Mouse (Mus musculus): Measurements from ENCODE around the gene Traf3ip3.

Gene Traf3ip3

GRCm38 (mm10) chr1:193201383-193201778, at the start of gene Traf3ip3:
Traf3ip3 (minus strand) TSS chr1:193201703.
- in situ Hi-C loops (cut with MboI, MseI), result no loop called here

- in situ Hi-C loops (cut with MboI, MseI), result loop anchor here (5.0 kb wide), 1 partner anchor 77 kb away; no protein-coding TSS in a partner anchor
Measured at GRCm38 (mm10) chr1:193250026-193250425, 48.5 kb upstream of the Traf3ip3 start.

- in situ Hi-C loops (cut with MboI, MseI), result no loop called here
Measured at GRCm38 (mm10) chr1:193244235-193244634, 42.7 kb upstream of the Traf3ip3 start.

GRCm38 (mm10) chr1:193243571-193244193, 42.2 kb upstream of the Traf3ip3 start:
- in situ Hi-C loops (cut with MboI, MseI), result no loop called here

GRCm38 (mm10) chr1:193242863-193243262, 41.4 kb upstream of the Traf3ip3 start:
- in situ Hi-C loops (cut with MboI, MseI), result no loop called here

GRCm38 (mm10) chr1:193242238-193242637, 40.7 kb upstream of the Traf3ip3 start:
- in situ Hi-C loops (cut with MboI, MseI), result no loop called here

GRCm38 (mm10) chr1:193241436-193241835, 39.9 kb upstream of the Traf3ip3 start:
- in situ Hi-C loops (cut with MboI, MseI), result no loop called here

GRCm38 (mm10) chr1:193238426-193238825, 36.9 kb upstream of the Traf3ip3 start:
- in situ Hi-C loops (cut with MboI, MseI), result no loop called here

GRCm38 (mm10) chr1:193234930-193235329, 33.4 kb upstream of the Traf3ip3 start:
- in situ Hi-C loops (cut with MboI, MseI), result no loop called here

GRCm38 (mm10) chr1:193234130-193234645, 32.7 kb upstream of the Traf3ip3 start:
- in situ Hi-C loops (cut with MboI, MseI), result no loop called here

- in situ Hi-C loops (cut with MboI, MseI), result no loop called here
Measured at GRCm38 (mm10) chr1:193232732-193233131, 31.2 kb upstream of the Traf3ip3 start.

- in situ Hi-C loops (cut with MboI, MseI), result no loop called here
Measured at GRCm38 (mm10) chr1:193230935-193231334, 29.4 kb upstream of the Traf3ip3 start.

GRCm38 (mm10) chr1:193230531-193230930, 29.0 kb upstream of the Traf3ip3 start:
- in situ Hi-C loops (cut with MboI, MseI), result no loop called here

- in situ Hi-C loops (cut with MboI, MseI), result loop anchor here (5.0 kb wide), 1 partner anchor 88 kb away; no protein-coding TSS in a partner anchor
Measured at GRCm38 (mm10) chr1:193229570-193229969, 28.1 kb upstream of the Traf3ip3 start.

GRCm38 (mm10) chr1:193227537-193227936, 26.0 kb upstream of the Traf3ip3 start:
- in situ Hi-C loops (cut with MboI, MseI), result loop anchor here (5.0 kb wide), 1 partner anchor 90 kb away; no protein-coding TSS in a partner anchor

- in situ Hi-C loops (cut with MboI, MseI), result loop anchor here (5.0 kb wide), 1 partner anchor 90 kb away; no protein-coding TSS in a partner anchor
Measured at GRCm38 (mm10) chr1:193226724-193227522, 25.4 kb upstream of the Traf3ip3 start.

GRCm38 (mm10) chr1:193226114-193226513, 24.6 kb upstream of the Traf3ip3 start:
- in situ Hi-C loops (cut with MboI, MseI), result loop anchor here (5.0 kb wide), 1 partner anchor 91 kb away; no protein-coding TSS in a partner anchor

- in situ Hi-C loops (cut with MboI, MseI), result loop anchor here (5.0 kb wide), 1 partner anchor 92 kb away; no protein-coding TSS in a partner anchor
Measured at GRCm38 (mm10) chr1:193225531-193225930, 24.0 kb upstream of the Traf3ip3 start.

- in situ Hi-C loops (cut with MboI, MseI), result no loop called here
Measured at GRCm38 (mm10) chr1:193220408-193220807, 18.9 kb upstream of the Traf3ip3 start.

- in situ Hi-C loops (cut with MboI, MseI), result no loop called here
Measured at GRCm38 (mm10) chr1:193216000-193216399, 14.5 kb upstream of the Traf3ip3 start.

- in situ Hi-C loops (cut with MboI, MseI), result no loop called here
Measured at GRCm38 (mm10) chr1:193214053-193214452, 12.6 kb upstream of the Traf3ip3 start.

- in situ Hi-C loops (cut with MboI, MseI), result no loop called here
Measured at GRCm38 (mm10) chr1:193211371-193211770, 9.9 kb upstream of the Traf3ip3 start.

Measured in T-helper 2 cell (primary cell).